Mouse (Mus musculus) R1 (cell line): Measurements from ENCODE around the gene Tapt1.

Source experiments
- DNase-seq: peaks from one replicate; pipeline ENCODE4 v3.0.0-alpha.2; 2018; ENCODE audit warnings: low read depth, low spot score

Gene Tapt1

GRCm38 (mm10) chr5:44199109-44199508, 27.3 kb downstream of the Tapt1 start:
- no peak for DNase-seq

- DNase-seq = no peak
Observed at GRCm38 (mm10) chr5:44198471-44198870, 28.0 kb downstream of the Tapt1 start.

GRCm38 (mm10) chr5:44197806-44198205, 28.6 kb downstream of the Tapt1 start:
- DNase-seq = no peak

GRCm38 (mm10) chr5:44196167-44196566, 30.3 kb downstream of the Tapt1 start:
- DNase-seq = peak; percentile 12

DNA sequence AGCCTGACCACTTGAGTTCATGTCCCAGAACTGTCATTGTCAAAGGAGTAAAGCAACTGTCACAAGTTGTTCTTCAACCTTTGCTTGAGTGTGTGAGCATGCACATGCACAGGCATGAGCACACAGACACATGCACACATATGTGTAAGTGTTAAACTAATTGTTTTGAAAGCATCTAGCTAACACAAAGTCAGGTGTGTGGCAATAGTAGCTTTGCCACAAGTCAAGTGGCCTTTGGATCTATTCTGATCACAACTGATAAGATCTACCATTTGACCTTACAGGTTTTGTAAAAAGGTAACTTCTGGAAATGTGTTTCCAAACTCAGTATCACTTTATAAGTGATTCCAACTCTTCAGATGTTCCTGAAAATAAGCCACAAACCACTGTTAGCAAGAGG, 39.1 kb downstream of the Tapt1 start:
- no peak for DNase-seq

DNA sequence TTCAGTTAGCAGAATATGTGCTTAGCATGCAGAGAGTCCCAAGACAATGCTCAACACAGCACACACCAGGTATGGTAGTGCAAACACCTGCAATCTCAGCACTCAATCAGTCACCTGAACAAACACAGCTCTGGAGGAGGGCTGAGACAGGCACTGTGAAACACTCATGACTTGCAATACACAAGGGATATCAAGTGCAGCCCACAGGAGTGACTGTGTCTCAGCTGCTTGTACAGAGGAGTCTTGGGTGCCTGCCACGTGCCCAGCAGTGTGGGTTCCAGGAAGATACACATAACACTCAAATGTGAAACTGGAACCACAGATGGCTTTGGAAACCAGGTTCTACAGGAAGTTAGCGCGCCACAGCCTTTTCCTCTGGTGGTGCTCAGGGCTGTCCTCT, 44.8 kb downstream of the Tapt1 start:
- no peak for DNase-seq

- no peak for DNase-seq
Observed at GRCm38 (mm10) chr5:44180450-44180849, 46.0 kb downstream of the Tapt1 start.

- DNase-seq = no peak
Observed at GRCm38 (mm10) chr5:44174046-44174445, 52.4 kb downstream of the Tapt1 start.

GRCm38 (mm10) chr5:44166866-44167265, 59.6 kb downstream of the Tapt1 start:
- DNase-seq = no peak

GRCm38 (mm10) chr5:44165854-44166253, 60.6 kb downstream of the Tapt1 start:
- peak; percentile 42 for DNase-seq

DNA sequence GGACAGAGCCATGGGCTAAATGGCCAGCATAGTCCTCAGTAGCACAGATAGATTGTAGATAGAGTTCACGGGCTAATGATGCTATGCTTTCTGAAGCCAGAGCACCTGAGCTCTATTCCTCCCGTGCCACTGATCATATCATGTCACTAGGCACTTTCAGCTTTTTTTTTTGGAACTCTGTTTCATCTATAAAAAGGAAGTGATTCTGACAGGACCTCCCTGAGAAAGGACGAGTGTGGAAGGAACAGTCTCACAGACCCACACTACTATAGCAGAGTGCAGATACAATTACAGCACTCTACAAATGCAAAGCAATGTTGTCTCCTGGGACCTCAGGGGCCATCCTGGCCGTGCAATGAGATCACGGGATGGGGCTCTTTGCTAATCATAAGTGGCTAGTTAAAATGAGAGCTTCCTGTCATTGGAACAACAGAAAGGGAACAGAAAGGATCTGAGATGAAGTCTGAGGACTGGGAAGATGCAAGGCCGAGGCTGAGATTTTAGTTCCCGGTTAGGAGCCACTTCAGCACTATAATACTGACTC, 62.1 kb downstream of the Tapt1 start:
- DNase-seq = no peak

DNA sequence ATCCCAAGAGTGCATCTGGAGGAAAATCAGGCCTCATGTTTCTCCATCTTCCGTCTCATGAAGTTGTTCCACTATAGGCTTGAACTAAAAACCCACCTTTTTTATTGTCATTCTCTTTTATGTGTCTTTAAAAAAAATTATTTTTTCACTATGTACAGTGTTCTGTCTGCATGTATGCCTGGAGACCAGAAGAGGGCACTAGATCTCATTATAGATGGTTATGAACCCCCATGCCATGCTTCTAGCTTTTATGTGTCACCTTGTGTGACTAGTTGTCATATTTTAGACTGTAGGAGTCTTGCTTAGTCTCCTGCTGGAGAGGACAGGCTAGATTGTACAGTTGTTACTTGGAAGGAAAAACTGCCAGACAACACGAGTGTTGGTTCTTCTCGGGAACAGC, 63.1 kb downstream of the Tapt1 start:
- no peak for DNase-seq

DNA sequence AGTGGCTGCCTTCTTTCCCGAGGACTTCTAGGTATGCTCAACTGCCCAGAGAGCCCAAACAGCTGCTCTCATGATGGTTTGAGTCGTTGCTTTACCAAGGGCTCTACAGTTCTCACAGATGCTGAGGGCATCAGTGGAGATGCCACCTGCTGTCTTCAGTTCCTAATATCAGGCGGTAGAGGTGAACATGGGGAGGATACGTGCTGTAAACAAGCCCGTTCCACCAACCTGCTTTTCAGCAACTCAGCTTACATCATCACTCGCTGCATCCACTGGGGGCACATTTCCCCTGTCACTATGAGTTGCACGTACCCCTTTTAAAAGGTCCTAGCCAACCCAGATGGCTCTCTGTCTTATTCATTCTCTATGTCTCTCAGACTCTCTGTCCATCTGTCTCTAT, 63.6 kb downstream of the Tapt1 start:
- DNase-seq = no peak

DNA sequence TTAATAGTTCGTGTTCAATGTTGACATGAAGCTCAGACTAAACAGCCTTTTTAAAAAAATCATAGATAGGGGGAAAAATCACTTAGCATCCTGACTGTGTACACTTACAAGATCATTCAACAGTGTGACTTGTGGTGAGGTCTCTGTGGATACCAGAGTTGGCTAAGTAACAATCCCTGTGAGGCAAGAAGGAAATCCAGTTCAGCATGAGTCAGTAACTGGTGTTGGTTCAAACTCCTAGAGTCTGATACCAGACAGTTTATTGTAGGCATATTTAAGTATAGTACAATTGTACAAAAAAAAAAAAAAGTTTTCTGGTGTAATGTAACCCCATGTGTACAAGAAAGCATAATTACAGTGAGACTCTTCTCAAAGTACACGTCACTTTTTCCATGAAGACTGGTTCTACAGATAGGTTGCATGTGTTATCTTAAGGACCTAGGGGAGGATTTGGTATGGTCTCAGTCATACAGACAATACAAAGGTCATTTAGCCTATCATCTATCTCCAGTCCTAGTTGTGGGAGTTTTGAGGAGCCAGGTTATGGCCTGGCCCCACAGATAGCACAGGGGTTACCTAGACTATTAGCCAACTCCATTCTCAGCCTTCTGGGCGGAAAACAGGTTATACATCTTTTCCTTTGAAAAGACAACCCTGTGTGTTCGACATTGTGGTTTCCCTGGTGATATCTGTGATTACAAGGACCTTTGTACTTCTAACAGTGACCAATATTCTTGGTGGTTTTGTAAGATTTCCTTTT, 66.6 kb downstream of the Tapt1 start:
- DNase-seq = no peak

- no peak for DNase-seq
Observed at GRCm38 (mm10) chr5:44159231-44159630, 67.2 kb downstream of the Tapt1 start.

DNA sequence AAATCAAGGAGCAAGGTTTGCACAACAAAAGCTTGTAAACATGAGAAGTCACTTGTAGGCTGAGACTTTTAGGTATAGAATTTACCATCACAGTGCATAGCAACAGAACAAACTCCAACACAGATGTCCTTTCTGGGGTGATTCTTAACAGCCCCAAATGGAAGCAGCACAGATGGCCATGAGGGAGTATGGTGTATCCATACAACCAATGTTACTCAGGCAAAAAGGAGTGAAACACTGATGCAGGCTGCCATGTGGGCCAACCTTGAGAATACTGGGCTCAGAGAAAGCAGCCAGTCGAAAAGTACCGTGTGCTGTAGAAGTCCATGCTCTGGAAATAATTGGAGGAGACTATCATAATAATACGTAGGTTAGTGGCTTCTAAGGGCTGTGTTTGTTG, 68.0 kb downstream of the Tapt1 start:
- DNase-seq = no peak

GRCm38 (mm10) chr5:44157760-44158159, 68.7 kb downstream of the Tapt1 start:
- DNase-seq = no peak

GRCm38 (mm10) chr5:44153050-44153449, 73.4 kb downstream of the Tapt1 start:
- DNase-seq = no peak

- DNase-seq = no peak
Observed at GRCm38 (mm10) chr5:44151327-44152051, 74.9 kb downstream of the Tapt1 start.

DNA sequence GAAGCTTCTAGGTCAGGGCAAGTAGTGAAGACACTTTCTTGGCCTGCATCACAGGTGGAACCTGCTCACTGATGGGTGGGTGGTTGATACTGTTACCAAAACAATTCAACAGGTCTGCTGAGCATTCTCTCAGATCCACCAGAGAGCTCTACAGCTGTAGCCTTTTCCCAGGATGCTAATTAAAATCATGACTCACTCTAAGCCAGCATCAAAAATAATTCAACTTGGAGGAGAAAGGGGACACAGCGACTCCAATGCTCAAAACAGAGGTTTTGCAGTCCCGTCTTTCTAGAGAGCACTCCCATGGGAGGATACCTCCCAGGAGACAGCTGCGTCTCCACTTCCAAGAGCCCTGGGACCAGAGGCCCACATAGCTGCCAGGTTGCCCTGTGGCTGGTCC, 78.7 kb downstream of the Tapt1 start:
- no peak for DNase-seq

GRCm38 (mm10) chr5:44146437-44147332, 79.7 kb downstream of the Tapt1 start:
- DNase-seq = no peak
